Mouse (Mus musculus): ENCODE measurements around the gene Filip1.

The Filip1 gene

GRCm38 (mm10) chr9:79827072-79827471 is 185.6 kb downstream of the Filip1 start:
- no peak for DNase-seq (ENCODE audit: low spot score in 2 of 2)

- DNase-seq (ENCODE audit: low spot score in 2 of 2): no peak
Observed at GRCm38 (mm10) chr9:79825526-79825925, 187.1 kb downstream of the Filip1 start.

GRCm38 (mm10) chr9:79823856-79824255 is 188.8 kb downstream of the Filip1 start:
- no peak for DNase-seq (ENCODE audit: low spot score in 2 of 2)

- no peak for DNase-seq (ENCODE audit: low spot score in 2 of 2)
Observed at GRCm38 (mm10) chr9:79823438-79823837, 189.2 kb downstream of the Filip1 start.

GRCm38 (mm10) chr9:79816464-79816863 is 196.2 kb downstream of the Filip1 start:
- no peak for DNase-seq (ENCODE audit: low spot score in 2 of 2)

GRCm38 (mm10) chr9:79816013-79816412 is 196.6 kb downstream of the Filip1 start:
- DNase-seq (ENCODE audit: low spot score in 2 of 2): no peak

GRCm38 (mm10) chr9:79814592-79814991 is 198.1 kb downstream of the Filip1 start:
- no peak for DNase-seq (ENCODE audit: low spot score in 2 of 2)

GRCm38 (mm10) chr9:79810969-79811902 is 201.4 kb downstream of the Filip1 start:
- no peak for DNase-seq (ENCODE audit: low spot score in 2 of 2)

- no peak for DNase-seq (ENCODE audit: low spot score in 2 of 2)
Observed at GRCm38 (mm10) chr9:79810534-79810933, 202.1 kb downstream of the Filip1 start.

- DNase-seq (ENCODE audit: low spot score in 2 of 2): no peak
Observed at GRCm38 (mm10) chr9:79809411-79809810, 203.2 kb downstream of the Filip1 start.

- no peak for DNase-seq (ENCODE audit: low spot score in 2 of 2)
Observed at GRCm38 (mm10) chr9:79807178-79807577, 205.5 kb downstream of the Filip1 start.

GRCm38 (mm10) chr9:79806317-79807075 is 206.2 kb downstream of the Filip1 start:
- peak in 1 of 2 experiments; percentile 41 for DNase-seq (ENCODE audit: low spot score in 2 of 2)

- no peak for DNase-seq (ENCODE audit: low spot score in 2 of 2)
Observed at GRCm38 (mm10) chr9:79805426-79805825, 207.2 kb downstream of the Filip1 start.

GRCm38 (mm10) chr9:79796461-79797135 is 216.1 kb downstream of the Filip1 start:
- DNase-seq (ENCODE audit: low spot score in 2 of 2): no peak

- no peak for DNase-seq (ENCODE audit: low spot score in 2 of 2)
Observed at GRCm38 (mm10) chr9:79795076-79795475, 217.6 kb downstream of the Filip1 start.

- DNase-seq (ENCODE audit: low spot score in 2 of 2): peak; percentile 95 to 97
Observed at GRCm38 (mm10) chr9:79792841-79793835, 219.5 kb downstream of the Filip1 start, which contains the start of gene Tmem30a. Tmem30a (minus strand) TSS chr9:79793507.

- DNase-seq (ENCODE audit: low spot score in 2 of 2): peak in 1 of 2 experiments; percentile 34
Observed at GRCm38 (mm10) chr9:79785794-79786085, 226.9 kb downstream of the Filip1 start.

GRCm38 (mm10) chr9:79784934-79785793 is 227.5 kb downstream of the Filip1 start:
- no peak for DNase-seq (ENCODE audit: low spot score in 2 of 2)

GRCm38 (mm10) chr9:79784439-79784838 is 228.2 kb downstream of the Filip1 start:
- no peak for DNase-seq (ENCODE audit: low spot score in 2 of 2)

GRCm38 (mm10) chr9:79779354-79779753 is 233.3 kb downstream of the Filip1 start:
- DNase-seq (ENCODE audit: low spot score in 2 of 2): no peak
